Mouse (Mus musculus): ENCODE data around the gene Clic1.

DNA sequence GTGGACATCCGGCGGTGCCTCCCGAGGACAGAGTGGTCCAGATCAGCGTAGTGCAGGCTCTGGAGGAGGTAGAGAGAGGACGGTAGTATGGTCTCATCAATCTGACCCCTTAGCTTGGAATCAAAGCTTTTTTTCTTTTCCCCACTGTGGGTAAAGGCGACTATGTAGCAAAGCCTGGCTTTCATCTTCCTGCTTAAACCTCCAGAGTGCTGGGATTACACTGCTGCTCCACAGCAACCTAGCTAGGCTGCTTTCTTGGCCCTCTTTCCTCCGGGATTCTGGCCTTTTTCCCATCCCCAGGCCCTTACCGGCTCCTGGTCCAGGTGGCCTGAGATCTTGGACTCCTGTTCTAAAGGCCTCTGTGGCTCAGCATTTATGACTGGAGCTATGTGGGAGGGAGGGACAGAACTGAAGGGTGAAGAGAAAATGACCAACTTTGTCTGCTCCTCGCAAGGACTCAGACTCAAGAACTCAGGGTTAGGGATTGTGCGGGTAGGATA lies 14.7 kb downstream of the Clic1 start:
- TF ChIP-seq CTCF (IDR thresholded peaks at IDR 0.05; ENCODE audit: borderline replicate concordance, insufficient read depth, low read length) (no peak), POLR2A (IDR thresholded peaks at IDR 0.05; ENCODE audit: low read depth, low read length) (no peak)
